Mouse (Mus musculus) adrenal gland, postnatal 14 days (tissue): ENCODE data around the gene Dok1. TPM values are rescaled to one million over a fixed set of nuclear protein-coding genes. Genes with fewer than 3 reads are reported as not detected.

ENCODE experiments used
- DNase-seq: peaks from one replicate; pipeline ENCODE4 v3.0.0; 2021; ENCODE audit warnings: mixed read lengths
- long read RNA-seq, 2 experiments: library from polyadenylated mRNA; stranded (forward); transcript quantifications; one replicate each; pipeline ENCODE4 v2.0.0; 2021
- total RNA-seq: library from RNA; stranded (reverse); gene quantifications from 2 replicates; pipeline ENCODE4 v1.2.3, GENCODE M21; 2021

Dok1 gene
- 8.3 and 13.0 TPM in 2 replicates for total RNA-seq
- long read RNA-seq, experiment 1, partial matches to known transcripts: 0 of 2 reads
- long read RNA-seq, experiment 1, other reads (novel, unspliced or antisense): 2 of 2 reads
- long read RNA-seq, experiment 2, partial matches to known transcripts: 0 of 1 reads
- long read RNA-seq, experiment 2, other reads (novel, unspliced or antisense): 0 of 1 reads

- DNase-seq: peak; percentile 81
Observed at GRCm38 (mm10) chr6:83033249-83034185, at the start of gene Dok1, which contains the start of gene Loxl3. Dok1 (minus strand) TSS chr6:83033471. Loxl3 (plus strand) TSS chr6:83034173.

- DNase-seq: no peak
Observed at GRCm38 (mm10) chr6:83080210-83080609, 46.9 kb upstream of the Dok1 start.

- DNase-seq: peak; percentile 99
Observed at GRCm38 (mm10) chr6:83078324-83078858, 45.1 kb upstream of the Dok1 start.

GRCm38 (mm10) chr6:83077630-83078323 is 44.5 kb upstream of the Dok1 start, which contains the start of gene Pcgf1:
Pcgf1 (plus strand) TSS chr6:83077869.
- peak; percentile 74 for DNase-seq

GRCm38 (mm10) chr6:83074979-83075378 is 41.7 kb upstream of the Dok1 start:
- DNase-seq: no peak

- DNase-seq: peak; percentile 58
Observed at GRCm38 (mm10) chr6:83071220-83071619, 37.9 kb upstream of the Dok1 start.

GRCm38 (mm10) chr6:83070311-83071219 is 37.3 kb upstream of the Dok1 start:
- peak; percentile 56 for DNase-seq

GRCm38 (mm10) chr6:83070247-83070310 is 36.8 kb upstream of the Dok1 start, which contains the start of gene Tlx2:
Tlx2 (minus strand) TSS chr6:83070293.
- no peak for DNase-seq

GRCm38 (mm10) chr6:83069488-83070246 is 36.4 kb upstream of the Dok1 start:
- DNase-seq: no peak

- DNase-seq: no peak
Observed at GRCm38 (mm10) chr6:83068706-83069487, 35.6 kb upstream of the Dok1 start.

GRCm38 (mm10) chr6:83068221-83068620 is 35.0 kb upstream of the Dok1 start:
- no peak for DNase-seq

GRCm38 (mm10) chr6:83066441-83066840 is 33.2 kb upstream of the Dok1 start:
- no peak for DNase-seq

- DNase-seq: no peak
Observed at GRCm38 (mm10) chr6:83065995-83066394, 32.7 kb upstream of the Dok1 start.

- DNase-seq: no peak
Observed at GRCm38 (mm10) chr6:83058725-83059124, 25.5 kb upstream of the Dok1 start.

GRCm38 (mm10) chr6:83057790-83058189 is 24.5 kb upstream of the Dok1 start, which contains the start of gene Dqx1:
Dqx1 (plus strand) TSS chr6:83057844.
- no peak for DNase-seq

GRCm38 (mm10) chr6:83054871-83055431 is 21.7 kb upstream of the Dok1 start, which contains the start of gene Htra2:
Htra2 (minus strand) TSS chr6:83055273.
- no peak for DNase-seq

GRCm38 (mm10) chr6:83054074-83054851 is 21.0 kb upstream of the Dok1 start, which contains the start of gene Aup1:
Aup1 (plus strand) TSS chr6:83054521.
- DNase-seq: peak; percentile 98

- peak; percentile 64 for DNase-seq
Observed at GRCm38 (mm10) chr6:83053136-83053960, 20.1 kb upstream of the Dok1 start.
